Mouse (Mus musculus) myocyte (in vitro differentiated cells): Measurements from ENCODE around the gene Klf11.

ENCODE experiments used
- CEBPB ChIP-seq: IDR thresholded peaks from 2 replicates; pipeline ENCODE4 v1.6.1; 2011; ENCODE audit warnings: mild to moderate bottlenecking, moderate library complexity; ENCODE audit not compliant: poor library complexity, insufficient read depth, severe bottlenecking
- E2F4 ChIP-seq: IDR thresholded peaks from one replicate; pipeline ENCODE4 v1.6.1; 2011; ENCODE audit warnings: mild to moderate bottlenecking, control low read depth, moderate library complexity; ENCODE audit not compliant: insufficient read depth
- MAX ChIP-seq: IDR thresholded peaks from one replicate; pipeline ENCODE4 v1.6.1; 2011; ENCODE audit warnings: low read depth, mild to moderate bottlenecking, control low read depth
- MYOD1 ChIP-seq, 3 experiments: IDR thresholded peaks; one replicate each; pipeline ENCODE4 v1.6.1; 2011; ENCODE audit warnings: control low read depth in 2 of 3, low read depth in 2 of 3, mild to moderate bottlenecking in 2 of 3, moderate library complexity in 1 of 3; ENCODE audit not compliant: insufficient read length in 2 of 3, control insufficient read depth in 1 of 3
- MYOG ChIP-seq, 3 experiments: IDR thresholded peaks; one replicate each; pipeline ENCODE4 v1.6.1; 2011; ENCODE audit warnings: control low read depth in 2 of 3, low read depth in 2 of 3, mild to moderate bottlenecking in 2 of 3; ENCODE audit not compliant: insufficient read length in 2 of 3, control insufficient read depth in 1 of 3, insufficient read depth in 1 of 3
- POLR2A ChIP-seq: IDR thresholded peaks from one replicate; pipeline ENCODE4 v1.6.1; 2011; ENCODE audit warnings: low read depth, mild to moderate bottlenecking, control low read depth, moderate library complexity; ENCODE audit not compliant: insufficient read length
- POLR2AphosphoS2 ChIP-seq: IDR thresholded peaks from one replicate; pipeline ENCODE4 v1.6.1; 2011; ENCODE audit warnings: low read depth, control low read depth; ENCODE audit not compliant: insufficient read length
- REST ChIP-seq: IDR thresholded peaks from one replicate; pipeline ENCODE4 v1.6.1; 2011; ENCODE audit warnings: mild to moderate bottlenecking, control low read depth, moderate library complexity; ENCODE audit not compliant: insufficient read depth, insufficient read length
- TCF12 ChIP-seq: IDR thresholded peaks from one replicate; pipeline ENCODE4 v1.6.1; 2011; ENCODE audit warnings: mild to moderate bottlenecking, control low read depth; ENCODE audit not compliant: poor library complexity, insufficient read depth, severe bottlenecking
- TCF3 ChIP-seq: IDR thresholded peaks from one replicate; pipeline ENCODE4 v1.6.1; 2011; ENCODE audit warnings: low read depth, control low read depth; ENCODE audit not compliant: insufficient read length
- USF1 ChIP-seq: IDR thresholded peaks from one replicate; pipeline ENCODE4 v1.6.1; 2011; ENCODE audit warnings: low read depth, mild to moderate bottlenecking, control low read depth, moderate library complexity

- TF ChIP-seq POLR2A (no peak), E2F4 (no peak), TCF12 (no peak), MAX (no peak), POLR2AphosphoS2 (no peak), MYOD1 (IDR thresholded peaks at IDR 0.05; ENCODE audit: control insufficient read depth in 1 of 3, insufficient read length in 2 of 3, low read depth in 2 of 3) (no peak), CEBPB (no peak), MYOG (IDR thresholded peaks at IDR 0.05; ENCODE audit: control insufficient read depth in 1 of 3, insufficient read depth in 1 of 3, insufficient read length in 2 of 3, low read depth in 2 of 3) (no peak), USF1 (no peak), TCF3 (no peak), REST (no peak)
Measured at GRCm38 (mm10) chr12:24686696-24687346, 35.7 kb downstream of the Klf11 start.
